Mouse (Mus musculus) heart, adult 8-10 months (tissue): ENCODE measurements around the gene Best1. TPM values are rescaled to one million over a fixed set of nuclear protein-coding genes. Genes with fewer than 3 reads are reported as not detected.

Experiments used
- DNase-seq: peaks from one replicate; pipeline ENCODE4 v3.0.0; 2022; ENCODE audit warnings: low spot score
- total RNA-seq, 4 experiments: library from RNA; stranded (reverse); gene quantifications; 2 replicates each; pipeline ENCODE4 v1.2.4; 2022

Best1 gene
- total RNA-seq, 4 experiments from 2014 or later = 0.14 to 0.65 TPM; not detected in 2

GRCm38 (mm10) chr19:9964205-9964916, 37.1 kb downstream of the Best1 start:
- no peak for DNase-seq

GRCm38 (mm10) chr19:9960769-9961168, 40.7 kb downstream of the Best1 start:
- DNase-seq = no peak

GRCm38 (mm10) chr19:9957965-9958364, 43.5 kb downstream of the Best1 start:
- no peak for DNase-seq

GRCm38 (mm10) chr19:9956624-9957388, 44.6 kb downstream of the Best1 start:
- DNase-seq = no peak

DNA sequence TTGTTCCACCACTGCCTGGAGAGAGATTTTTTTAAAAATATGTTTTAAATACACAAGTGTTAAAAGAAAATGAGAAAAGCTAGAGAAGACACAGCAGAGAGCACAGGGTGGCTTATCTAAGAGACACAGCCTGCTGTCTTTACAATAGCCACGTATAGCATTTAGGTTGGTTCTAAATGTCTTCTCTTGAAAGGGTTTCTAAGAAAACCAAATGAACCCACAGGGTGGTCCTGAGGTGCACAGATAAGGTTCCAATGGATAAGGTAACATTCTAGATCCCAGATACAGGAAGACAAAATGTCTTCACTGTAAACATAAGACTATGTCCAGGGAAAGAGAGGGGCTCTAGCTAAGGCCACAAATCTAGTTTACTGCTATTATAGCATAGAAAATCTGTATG, 46.0 kb downstream of the Best1 start:
- no peak for DNase-seq

- DNase-seq = no peak
These were observed 46.6 kb downstream of the Best1 start for GRCm38 (mm10) chr19:9954811-9955202.

- DNase-seq = peak; percentile 90
These were observed 47.2 kb downstream of the Best1 start for GRCm38 (mm10) chr19:9954055-9954810.

GRCm38 (mm10) chr19:9952912-9953311, 48.5 kb downstream of the Best1 start:
- DNase-seq = no peak

- peak; percentile 35 for DNase-seq
These were observed 49.0 kb downstream of the Best1 start for GRCm38 (mm10) chr19:9952390-9952789.

DNA sequence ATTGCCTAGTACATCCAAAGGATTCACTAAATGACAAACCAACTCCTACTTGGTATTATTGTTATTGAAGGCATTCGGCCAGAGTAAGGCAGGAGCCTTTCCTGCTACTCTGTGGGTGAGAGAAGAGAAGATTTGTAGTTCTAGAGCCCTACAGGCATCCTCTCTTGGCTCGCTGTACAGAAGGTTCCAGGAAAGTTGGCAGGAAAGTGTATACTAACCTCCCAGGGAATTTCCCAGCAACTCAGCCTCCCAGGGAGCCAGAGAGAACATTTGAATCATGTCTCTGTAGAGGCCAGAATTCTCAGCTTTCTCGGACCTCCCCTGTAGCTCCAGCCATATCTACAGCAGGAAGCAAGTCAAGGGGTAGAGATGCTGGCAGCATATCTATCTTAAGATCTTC, 54.4 kb downstream of the Best1 start:
- peak; percentile 79 for DNase-seq

DNA sequence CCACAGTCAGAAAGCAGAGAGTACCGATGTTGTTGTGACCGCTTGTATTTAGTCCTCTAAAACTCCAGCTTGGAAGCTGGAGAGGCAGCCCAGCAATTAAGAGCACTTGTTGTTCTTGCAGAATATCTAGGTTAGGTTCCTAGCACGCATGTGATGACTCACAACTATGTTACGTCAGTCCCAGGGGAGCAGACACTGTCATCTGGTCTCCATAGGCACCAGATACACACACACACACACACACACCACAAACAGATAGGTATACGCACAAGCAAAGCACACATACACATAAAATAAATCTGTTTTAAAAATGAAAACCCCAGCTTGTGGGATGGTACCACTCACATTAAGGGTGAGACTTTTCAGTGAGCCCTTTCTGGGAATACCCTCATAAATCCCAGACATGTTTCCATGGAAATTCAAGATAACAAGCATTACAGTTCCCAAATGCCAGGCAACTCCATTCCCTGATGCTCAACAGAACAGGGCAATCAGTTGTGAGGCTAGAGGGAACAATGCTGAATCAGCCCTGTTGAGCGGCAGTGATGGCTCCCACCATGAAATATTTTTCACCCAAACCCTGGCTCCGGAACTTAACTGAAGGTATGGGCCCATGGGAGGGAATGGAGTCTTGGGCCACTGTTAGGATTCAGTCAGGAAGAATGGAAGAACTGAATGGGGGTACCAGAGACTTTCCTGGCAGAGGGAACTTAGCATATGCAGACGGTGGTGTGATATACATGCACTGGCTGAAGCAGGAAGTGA, 55.5 kb downstream of the Best1 start:
- peak; percentile 62 for DNase-seq

DNA sequence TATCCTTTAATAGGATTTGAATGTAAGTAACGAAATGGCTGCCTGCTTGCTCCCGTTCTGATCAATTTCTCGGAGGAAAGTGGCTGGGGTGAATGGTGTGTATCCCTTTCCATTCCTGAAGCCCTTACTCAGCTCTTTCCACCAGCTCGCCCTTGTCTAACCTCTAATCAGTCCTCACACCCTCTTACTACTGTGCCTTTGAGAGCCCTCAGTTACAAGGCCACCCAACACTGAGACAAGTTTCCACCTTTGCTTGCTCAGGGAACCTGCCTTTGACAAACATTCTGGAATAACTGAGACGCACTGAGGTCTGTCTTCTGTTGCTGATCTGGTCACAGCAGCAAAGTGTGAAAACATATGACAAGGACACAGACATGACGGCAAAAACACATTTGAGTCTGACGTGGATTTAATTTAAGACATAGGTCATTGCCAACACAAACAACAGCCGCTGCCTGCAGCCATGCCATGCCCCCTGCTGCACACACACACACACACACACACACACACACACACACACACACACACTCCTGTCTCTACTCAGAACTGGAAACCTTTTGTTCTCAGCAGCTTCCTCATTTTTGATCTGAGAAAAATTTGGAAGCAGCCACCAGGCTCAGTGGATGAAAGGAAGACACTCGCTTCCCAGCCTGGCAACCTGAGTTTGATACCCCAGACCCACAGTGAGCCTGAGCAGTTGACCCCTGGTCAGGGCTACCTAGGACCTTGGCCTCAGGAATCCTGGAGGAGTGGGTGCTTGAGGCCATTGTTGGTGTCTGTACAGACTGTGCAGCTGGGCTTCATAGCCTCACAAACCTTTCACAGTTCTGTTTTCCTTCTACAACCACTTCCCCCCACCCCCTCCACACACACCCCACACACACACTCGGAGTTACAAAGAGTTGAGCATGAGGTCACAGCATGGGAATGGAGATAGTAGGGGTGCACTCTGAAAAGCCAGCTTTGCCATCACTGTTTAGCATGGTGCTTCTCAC, 58.6 kb downstream of the Best1 start:
- DNase-seq = peak; percentile 25

- no peak for DNase-seq
These were observed 59.6 kb downstream of the Best1 start for GRCm38 (mm10) chr19:9941809-9942208.

DNA sequence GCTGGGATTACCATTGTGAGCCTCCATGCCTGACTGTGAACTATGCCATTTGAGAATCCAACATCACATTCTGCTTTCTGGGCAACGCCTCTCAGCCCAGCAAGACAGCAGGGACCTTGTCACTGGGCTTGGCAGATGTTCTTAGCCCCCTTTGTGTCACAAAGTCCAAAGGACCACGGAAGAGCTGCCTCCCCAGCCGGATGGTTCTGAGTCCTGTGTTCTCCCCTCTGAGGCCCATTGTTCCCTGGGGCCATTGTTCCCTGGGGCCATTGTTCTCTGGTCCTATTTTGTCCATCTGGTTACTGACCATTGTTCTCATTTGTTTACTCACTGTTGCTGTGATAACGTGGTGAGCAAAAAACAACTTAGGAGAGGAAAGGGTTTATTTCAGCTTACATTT, 60.5 kb downstream of the Best1 start:
- DNase-seq = no peak

DNA sequence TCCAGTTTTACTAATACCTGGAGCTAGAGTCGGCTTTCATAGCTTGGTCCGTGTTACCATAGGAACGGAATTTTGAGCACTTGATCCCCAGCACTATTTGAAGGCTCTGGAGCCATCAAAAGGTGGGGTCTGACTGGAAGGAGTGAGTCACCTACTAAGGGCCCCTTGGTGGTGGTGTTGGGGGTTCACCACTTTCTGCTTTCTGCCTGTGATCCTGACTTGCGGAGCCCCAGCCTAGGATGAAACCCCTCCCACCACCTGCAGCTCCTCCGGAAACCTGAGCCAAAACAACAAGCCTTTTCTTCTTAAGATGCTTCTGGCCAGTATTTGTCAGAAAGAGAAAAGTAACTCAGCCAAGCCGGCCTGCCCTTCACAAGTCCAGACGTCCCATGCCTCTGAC, 61.6 kb downstream of the Best1 start:
- no peak for DNase-seq

- DNase-seq = peak; percentile 49
These were observed 62.6 kb downstream of the Best1 start for GRCm38 (mm10) chr19:9938824-9939303.

GRCm38 (mm10) chr19:9938156-9938823, 63.1 kb downstream of the Best1 start:
- no peak for DNase-seq

DNA sequence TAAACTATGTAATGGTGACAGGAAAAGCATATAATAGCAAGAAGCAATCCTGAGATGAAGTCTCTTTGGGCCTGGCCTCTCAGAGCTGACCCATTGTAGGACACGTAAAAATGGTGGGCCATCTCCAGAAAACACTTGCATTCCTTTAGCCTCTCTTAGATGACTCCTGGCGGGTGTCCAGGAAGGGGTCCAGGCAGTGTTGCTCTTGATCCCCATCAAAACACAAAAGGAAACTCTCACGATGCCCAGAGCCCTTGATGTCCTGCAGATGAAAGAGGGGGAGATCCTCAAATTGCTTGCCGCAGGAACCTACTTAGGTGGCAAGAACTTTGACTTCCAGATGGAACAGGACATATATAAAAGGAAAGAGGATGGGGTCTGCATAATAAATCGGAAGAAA, 64.0 kb downstream of the Best1 start:
- DNase-seq = no peak

- DNase-seq = no peak
These were observed 64.9 kb downstream of the Best1 start for GRCm38 (mm10) chr19:9936579-9936978.
